Mouse (Mus musculus) myocyte (in vitro differentiated cells): Measurements from ENCODE around the gene Nxph3.

ENCODE experiments used
- MAX ChIP-seq: IDR thresholded peaks from one replicate; pipeline ENCODE4 v1.6.1; 2011; ENCODE audit warnings: low read depth, mild to moderate bottlenecking, control low read depth
- POLR2A ChIP-seq: IDR thresholded peaks from one replicate; pipeline ENCODE4 v1.6.1; 2011; ENCODE audit warnings: low read depth, mild to moderate bottlenecking, control low read depth, moderate library complexity; ENCODE audit not compliant: insufficient read length
- POLR2AphosphoS2 ChIP-seq: IDR thresholded peaks from one replicate; pipeline ENCODE4 v1.6.1; 2011; ENCODE audit warnings: low read depth, control low read depth; ENCODE audit not compliant: insufficient read length
- SRF ChIP-seq: IDR thresholded peaks from one replicate; pipeline ENCODE4 v1.6.1; 2011; ENCODE audit warnings: low read depth; ENCODE audit not compliant: control insufficient read depth, insufficient read length
- TCF12 ChIP-seq: IDR thresholded peaks from one replicate; pipeline ENCODE4 v1.6.1; 2011; ENCODE audit warnings: mild to moderate bottlenecking, control low read depth; ENCODE audit not compliant: poor library complexity, insufficient read depth, severe bottlenecking

- no peak for TF ChIP-seq POLR2A
- TF ChIP-seq POLR2AphosphoS2: no peak
- no peak for TF ChIP-seq SRF
- no peak for TF ChIP-seq MAX
- no peak for TF ChIP-seq TCF12
These were observed 3.7 kb downstream of the Nxph3 start for GRCm38 (mm10) chr11:95510631-95511030.
